Mouse (Mus musculus) midbrain, embryonic 15.5 days (tissue): ENCODE data around the gene Galnt3. TPM values are rescaled to one million over a fixed set of nuclear protein-coding genes. Genes with fewer than 3 reads are reported as not detected.
A peak's percentile ranks its signal among the peaks of the same experiment; 100 is the strongest.

Source experiments
- ATAC-seq: fragments of 200-750 bp; cut with Nextera tagmentation; replicated peaks from 2 replicates; pipeline ENCODE4 v1.8.0; 2017; ENCODE audit warnings: moderate TSS enrichment
- H3K27ac ChIP-seq: fragments of 300-500 bp; sonication (generic); 2 replicates; pipeline ENCODE4 v1.5.1; 2015; ENCODE audit warnings: mild to moderate bottlenecking, inconsistent platforms
- H3K27me3 ChIP-seq: fragments of 300-500 bp; sonication (generic); replicated peaks from 2 replicates; pipeline ENCODE4 v1.6.1; 2015; ENCODE audit warnings: inconsistent platforms
- H3K36me3 ChIP-seq: fragments of 300-500 bp; sonication (generic); replicated peaks from 2 replicates; pipeline ENCODE4 v1.6.1; 2015; ENCODE audit warnings: inconsistent platforms
- H3K4me1 ChIP-seq: fragments of 300-500 bp; sonication (generic); 2 replicates; pipeline ENCODE4 v1.6.1; 2015; ENCODE audit warnings: inconsistent platforms
- H3K4me2 ChIP-seq: fragments of 300-500 bp; sonication (generic); 2 replicates; pipeline ENCODE4 v1.6.1; 2015; ENCODE audit warnings: inconsistent platforms, mild to moderate bottlenecking, moderate library complexity
- H3K4me3 ChIP-seq: fragments of 300-500 bp; sonication (generic); 2 replicates; pipeline ENCODE4 v1.5.1; 2015; ENCODE audit warnings: mild to moderate bottlenecking, inconsistent platforms
- H3K9ac ChIP-seq: fragments of 300-500 bp; sonication (generic); 2 replicates; pipeline ENCODE4 v1.6.1; 2015; ENCODE audit warnings: mild to moderate bottlenecking, inconsistent platforms
- H3K9me3 ChIP-seq: fragments of 300-500 bp; sonication (generic); 2 replicates; pipeline ENCODE4 v1.6.1; 2016; ENCODE audit warnings: inconsistent platforms
- WGBS: fragments of 180-500 bp; shearing (Covaris S2); methylation state at CpG from one replicate; pipeline ENCODE4 v1.1.7; 2015; ENCODE audit warnings: mixed read lengths; 5-methylcytosine and 5-hydroxymethylcytosine counted together
- polyA plus RNA-seq: library from polyadenylated mRNA; unstranded; fragments of >200 nt; fragmentation: Nextera tagmentation; extraction: Ambion mirVana; gene quantifications from 2 replicates; pipeline ENCODE4 v1.2.1, GENCODE M21; 2015

Galnt3 gene
- 1.6 and 2.0 TPM in 2 replicates for polyA plus RNA-seq

DNA sequence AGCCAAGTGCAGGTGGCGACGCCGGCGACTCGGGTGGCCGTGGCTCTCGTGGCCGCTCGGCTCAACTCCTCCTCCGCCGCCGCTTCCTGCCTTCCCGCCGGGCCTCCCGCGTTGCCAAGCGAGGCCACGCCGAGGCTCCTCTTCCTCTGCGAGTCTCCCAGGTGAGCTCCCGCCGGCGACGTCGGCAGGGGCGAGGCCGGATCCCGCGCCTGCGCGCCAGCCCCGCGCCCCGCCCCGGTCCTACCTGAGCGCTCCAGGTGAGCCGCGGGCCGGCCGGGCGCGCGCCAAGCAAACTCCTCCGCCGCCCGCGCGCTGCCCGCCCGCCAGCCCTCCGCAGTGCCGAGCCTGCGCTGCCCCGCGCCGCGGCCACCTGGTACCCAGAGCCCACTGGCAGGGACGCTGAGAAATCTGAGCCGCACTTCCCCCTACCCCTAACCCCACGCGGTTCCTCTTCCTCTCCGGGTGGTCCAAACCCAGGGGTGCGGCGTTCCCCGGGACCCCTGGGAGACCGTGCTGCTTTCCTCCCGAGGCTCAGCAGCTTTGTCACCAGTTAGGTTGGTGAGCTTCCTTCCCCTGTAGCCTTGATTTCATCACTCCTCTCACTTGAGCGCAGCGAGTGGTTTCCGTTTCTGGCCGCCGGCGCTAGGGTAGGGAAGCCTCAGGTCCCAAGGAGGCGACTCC is at the start of gene Galnt3:
Gene Galnt3 (minus strand): TSS at position 404 of the 681 bp plus-strand sequence.
- ATAC-seq, result peak; percentile 78
- WGBS, result under 1% methylated on average over 39 of the region's 74 CpGs

DNA sequence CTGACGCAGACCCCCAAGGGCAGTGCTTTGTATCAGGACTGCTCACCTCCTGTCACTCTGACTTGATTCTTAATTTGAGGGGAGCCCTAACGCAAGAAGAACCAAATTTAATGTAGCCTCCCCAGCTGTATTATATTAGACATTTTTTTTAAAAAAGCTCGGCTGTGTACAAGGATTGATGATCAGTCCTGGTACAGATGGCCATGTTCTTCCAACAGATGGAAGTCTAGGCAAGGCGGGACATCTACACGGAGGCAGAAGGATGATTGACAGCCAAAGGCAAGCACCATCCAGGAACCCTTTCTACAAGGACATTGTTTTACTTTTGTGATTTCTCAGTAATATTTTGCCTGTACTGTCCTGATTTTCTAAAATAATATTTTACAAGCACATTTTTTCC is 48.3 kb upstream of the Galnt3 start:
- Histone ChIP-seq H3K9ac (no peak overlapping the region), H3K4me3 (no peak overlapping the region), H3K4me1 (peaks cover 13% of the 10 kb centered on the region), H3K9me3 (no peaks in the 10 kb centered on the region), H3K27ac (no peak overlapping the region), H3K36me3 (no peaks in the 10 kb centered on the region), H3K4me2 (no peak overlapping the region), H3K27me3 (no peaks in the 10 kb centered on the region)
- ATAC-seq, result no peak
- WGBS, result 73% methylated on average over 5 of the region's 5 CpGs

More for the DNA sequence above, at the start of gene Galnt3:
- H3K9ac ChIP-seq, result peak within 1 kb of the TSS; percentile 63
- no peaks in the 10 kb centered on the region for H3K9me3 ChIP-seq
- peak within 1 kb of the TSS; percentile 77 for H3K4me3 ChIP-seq
- no peaks in the 10 kb centered on the region for H3K36me3 ChIP-seq
- peaks cover 8% of the 10 kb centered on the region for H3K4me1 ChIP-seq
- peak within 1 kb of the TSS; percentile 100 for H3K4me2 ChIP-seq
- peaks cover 18% of the 10 kb centered on the region for H3K27me3 ChIP-seq
- no peak within 1 kb of the TSS for H3K27ac ChIP-seq

DNA sequence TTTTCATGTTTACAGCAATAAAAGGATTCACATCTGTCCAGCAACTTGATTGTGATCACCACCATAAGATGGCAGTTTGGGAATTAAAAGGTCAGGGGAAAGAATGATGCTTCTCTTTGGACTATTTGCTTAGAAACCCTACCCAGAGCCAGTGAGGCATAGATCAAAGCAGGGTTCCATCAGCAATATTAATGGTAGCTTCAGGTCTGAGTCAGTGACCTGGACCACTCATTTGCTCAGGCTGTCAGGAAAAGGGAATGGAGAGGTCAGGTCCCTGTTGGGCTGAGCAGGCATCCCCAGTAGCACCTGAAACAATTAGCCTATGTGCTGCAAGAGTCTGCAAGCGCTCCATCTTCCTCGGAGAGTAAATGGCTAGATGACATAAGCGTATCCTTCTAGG is 46.8 kb upstream of the Galnt3 start:
- WGBS, result 82% methylated on average over 3 of the region's 3 CpGs
- H3K36me3 ChIP-seq, result no peaks in the 10 kb centered on the region
- no peak for ATAC-seq

DNA sequence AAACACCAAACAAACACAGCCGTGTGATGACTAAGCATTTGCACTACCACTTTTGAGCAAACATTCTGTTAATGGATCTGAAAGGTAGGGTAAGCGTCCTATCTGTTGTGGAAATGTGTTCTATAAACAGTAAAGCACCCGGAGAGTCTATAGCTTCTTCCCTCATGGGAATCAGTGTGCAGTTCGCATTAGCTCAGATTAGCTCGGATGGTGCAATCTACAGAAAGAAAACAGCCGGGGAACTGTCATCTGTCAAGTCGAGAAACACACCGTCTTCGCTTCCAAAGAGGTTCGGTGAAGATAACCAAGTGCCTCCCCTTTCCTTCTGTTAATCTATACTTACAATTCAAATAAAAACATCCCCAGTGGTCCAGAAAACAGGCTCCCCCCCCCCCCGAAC is 45.9 kb upstream of the Galnt3 start:
- WGBS, result 77% methylated on average over 11 of the region's 11 CpGs
- no peaks in the 10 kb centered on the region for H3K9me3 ChIP-seq
- H3K36me3 ChIP-seq, result no peaks in the 10 kb centered on the region
- no peak overlapping the region for H3K27ac ChIP-seq
- no peak overlapping the region for H3K4me2 ChIP-seq
- H3K27me3 ChIP-seq, result no peaks in the 10 kb centered on the region
- no peaks in the 10 kb centered on the region for H3K4me1 ChIP-seq
- H3K4me3 ChIP-seq, result no peak overlapping the region
- no peak overlapping the region for H3K9ac ChIP-seq
- no peak for ATAC-seq

More for the DNA sequence above, 46.8 kb upstream of the Galnt3 start:
- H3K4me3 ChIP-seq, result no peak overlapping the region
- no peak overlapping the region for H3K9ac ChIP-seq
- no peaks in the 10 kb centered on the region for H3K4me1 ChIP-seq
- no peaks in the 10 kb centered on the region for H3K27me3 ChIP-seq
- H3K4me2 ChIP-seq, result no peak overlapping the region
- H3K9me3 ChIP-seq, result no peaks in the 10 kb centered on the region
- no peak overlapping the region for H3K27ac ChIP-seq

DNA sequence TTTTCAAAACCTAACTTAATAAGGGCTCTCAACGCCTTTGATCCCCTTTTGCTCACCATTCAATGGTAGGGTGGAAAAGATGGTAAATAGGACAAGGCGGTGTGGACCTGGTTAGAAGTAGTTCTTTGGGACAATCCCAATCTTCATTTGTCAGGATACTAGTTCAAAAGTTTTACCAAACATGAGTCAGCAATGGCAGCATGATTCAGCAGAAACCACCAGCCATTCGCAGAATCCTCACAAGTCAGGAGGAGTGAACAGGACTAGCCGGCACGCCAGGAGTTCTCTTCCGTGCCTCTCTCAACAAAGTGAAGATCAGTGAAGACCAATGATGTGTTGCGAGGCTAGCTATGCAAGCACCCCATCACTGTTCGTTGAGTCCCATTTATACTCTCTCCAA is 40.2 kb upstream of the Galnt3 start:
- WGBS, result 93% methylated on average over 8 of the region's 8 CpGs
- Histone ChIP-seq H3K4me1 (no peaks in the 10 kb centered on the region), H3K9me3 (no peaks in the 10 kb centered on the region), H3K36me3 (no peaks in the 10 kb centered on the region), H3K4me3 (no peak overlapping the region), H3K9ac (no peak overlapping the region), H3K27me3 (no peaks in the 10 kb centered on the region), H3K27ac (no peak overlapping the region), H3K4me2 (no peak overlapping the region)
- no peak for ATAC-seq

DNA sequence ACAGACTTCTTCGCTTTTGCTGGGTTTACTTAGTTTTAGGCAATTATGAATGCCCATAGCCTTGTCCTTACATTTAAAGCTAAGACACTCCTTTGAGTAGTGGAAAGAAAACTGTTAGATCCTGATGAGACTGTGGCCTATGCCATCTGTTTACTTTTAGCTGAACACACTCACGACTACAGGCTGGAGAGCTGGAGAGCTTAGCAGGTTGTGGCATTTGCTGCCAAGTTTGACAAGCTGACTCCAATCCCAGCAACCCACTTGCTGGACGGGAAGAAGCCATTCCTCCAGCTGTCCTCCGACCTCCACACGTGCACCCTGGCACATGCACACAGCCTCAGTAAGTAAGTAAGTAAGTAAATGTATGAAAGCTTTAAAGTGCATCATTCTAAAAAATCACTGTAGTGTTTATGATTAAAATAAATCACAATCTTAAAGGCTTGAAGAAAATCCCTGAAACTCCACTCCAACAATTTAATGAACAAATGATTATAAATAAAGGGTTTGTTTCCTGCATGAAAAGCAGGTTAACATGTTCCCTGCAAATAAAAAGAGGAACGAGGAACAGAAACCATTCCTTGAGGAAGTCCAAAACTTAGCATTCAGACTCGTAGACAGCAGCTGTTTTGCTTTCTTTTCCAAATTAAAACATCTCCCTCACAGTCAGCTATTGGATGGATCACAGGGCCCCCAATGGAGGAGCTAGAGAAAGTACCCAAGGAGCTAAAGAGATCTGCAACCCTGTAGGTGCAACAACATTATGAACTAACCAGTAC is 33.5 kb upstream of the Galnt3 start:
- no peak overlapping the region for H3K4me3 ChIP-seq
- ATAC-seq, result no peak
- no peaks in the 10 kb centered on the region for H3K27me3 ChIP-seq
- no peaks in the 10 kb centered on the region for H3K36me3 ChIP-seq
- no peaks in the 10 kb centered on the region for H3K4me1 ChIP-seq
- WGBS, result 67% methylated on average over 7 of the region's 7 CpGs
- H3K4me2 ChIP-seq, result no peak overlapping the region
- H3K27ac ChIP-seq, result no peak overlapping the region
- H3K9me3 ChIP-seq, result no peaks in the 10 kb centered on the region
- no peak overlapping the region for H3K9ac ChIP-seq

DNA sequence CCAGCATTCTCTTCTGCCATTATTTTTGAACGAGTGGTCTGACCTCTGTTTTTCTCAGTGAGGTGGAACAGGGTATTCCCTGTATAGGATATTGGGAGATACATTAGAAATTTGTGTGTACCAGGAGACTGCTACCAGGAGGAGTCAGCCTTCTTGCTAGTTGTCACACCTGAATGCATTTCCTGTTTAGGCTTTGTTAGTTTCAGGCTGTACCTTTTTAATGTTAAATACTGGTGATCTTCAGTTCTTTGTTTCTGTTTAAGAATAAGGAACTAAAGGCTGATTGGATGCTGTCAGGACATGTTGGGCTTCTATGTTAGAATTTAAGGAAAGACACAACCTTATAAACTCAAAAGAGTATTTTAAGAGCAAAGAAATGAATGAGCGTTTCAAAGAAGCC is 26.6 kb upstream of the Galnt3 start:
- Histone ChIP-seq H3K27ac (no peak overlapping the region), H3K9ac (no peak overlapping the region), H3K4me2 (no peak overlapping the region), H3K4me1 (no peaks in the 10 kb centered on the region), H3K9me3 (no peaks in the 10 kb centered on the region), H3K4me3 (no peak overlapping the region), H3K27me3 (no peaks in the 10 kb centered on the region), H3K36me3 (no peaks in the 10 kb centered on the region)
- ATAC-seq, result no peak
- WGBS, result 79% methylated on average over 2 of the region's 2 CpGs

DNA sequence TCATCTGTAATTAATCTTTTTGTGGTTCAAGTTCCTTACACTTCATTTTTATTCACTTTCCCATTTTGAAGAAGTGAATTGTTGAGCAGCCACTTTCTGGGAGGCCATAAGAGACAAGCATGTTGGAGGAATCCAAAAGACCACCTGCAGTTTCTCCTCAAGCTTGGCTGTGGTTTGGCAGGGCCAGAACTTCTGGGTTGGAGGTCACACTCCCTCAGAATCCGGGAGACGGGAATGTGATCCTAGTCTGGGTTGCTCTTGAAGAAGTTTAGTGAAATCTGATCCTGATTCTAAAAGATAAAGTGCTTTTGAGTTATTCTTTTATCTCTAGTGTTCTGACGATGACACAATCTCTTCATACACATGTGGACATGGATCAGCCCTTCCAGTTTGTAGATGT is 25.7 kb upstream of the Galnt3 start:
- Histone ChIP-seq H3K27me3 (no peaks in the 10 kb centered on the region), H3K36me3 (no peaks in the 10 kb centered on the region), H3K4me1 (no peaks in the 10 kb centered on the region), H3K27ac (no peak overlapping the region), H3K9ac (no peak overlapping the region), H3K4me2 (no peak overlapping the region), H3K9me3 (no peaks in the 10 kb centered on the region), H3K4me3 (no peak overlapping the region)
- WGBS, result 80% methylated on average over 3 of the region's 3 CpGs
- no peak for ATAC-seq

DNA sequence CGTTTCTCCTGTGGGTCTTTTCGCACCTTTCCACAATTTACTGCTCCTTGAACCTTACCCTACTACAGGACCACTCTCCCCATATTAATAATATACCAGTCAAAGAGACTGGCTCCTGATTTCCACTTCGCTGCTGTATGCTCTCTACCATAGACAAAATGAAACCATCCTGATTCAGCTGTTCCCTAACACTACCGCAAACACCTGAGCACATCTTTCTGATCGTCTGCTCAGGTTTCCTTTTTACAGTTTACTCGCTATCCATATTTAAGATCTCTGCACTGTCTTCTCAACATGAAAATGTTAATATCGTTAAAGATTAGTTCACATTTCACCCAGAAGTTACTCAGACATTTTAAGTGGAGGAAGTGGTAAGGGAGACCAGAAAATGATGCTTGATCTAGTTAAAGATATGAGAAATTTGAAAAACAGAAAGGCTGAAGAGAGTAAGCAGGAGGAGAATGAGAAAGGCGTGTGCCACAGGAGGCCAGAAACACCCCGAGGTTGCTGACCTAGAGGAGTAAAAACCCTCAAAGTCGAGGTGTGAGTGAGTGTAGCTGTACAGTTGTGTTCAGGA is 23.9 kb upstream of the Galnt3 start:
- 87% methylated on average over 10 of the region's 10 CpGs for WGBS
- Histone ChIP-seq H3K9me3 (no peaks in the 10 kb centered on the region), H3K4me3 (no peak overlapping the region), H3K27me3 (no peaks in the 10 kb centered on the region), H3K36me3 (no peaks in the 10 kb centered on the region), H3K9ac (no peak overlapping the region), H3K4me1 (no peaks in the 10 kb centered on the region), H3K4me2 (no peak overlapping the region), H3K27ac (no peak overlapping the region)
- no peak for ATAC-seq

DNA sequence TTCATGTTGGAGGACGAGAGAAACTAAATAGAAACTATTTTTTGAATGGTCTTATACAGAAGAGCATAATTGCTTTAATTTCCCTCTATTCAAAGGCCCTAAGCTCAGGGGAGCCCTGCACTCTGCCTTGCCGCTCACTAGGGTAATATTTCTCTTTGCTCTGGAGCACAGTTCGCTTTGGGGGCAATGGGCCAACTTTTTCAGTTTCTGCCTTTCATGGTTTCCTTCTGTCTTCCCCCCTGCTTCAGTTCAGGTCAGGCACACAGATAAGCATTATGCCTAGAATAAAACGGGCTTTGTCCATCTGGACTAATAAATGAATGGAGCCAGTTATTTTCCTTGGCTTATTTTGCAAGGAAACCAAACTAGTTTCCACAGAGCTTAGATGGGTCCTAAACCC is 21.7 kb upstream of the Galnt3 start:
- no peak for ATAC-seq
- no peaks in the 10 kb centered on the region for H3K27me3 ChIP-seq
- 50% methylated on average over 4 of the region's 4 CpGs for WGBS

DNA sequence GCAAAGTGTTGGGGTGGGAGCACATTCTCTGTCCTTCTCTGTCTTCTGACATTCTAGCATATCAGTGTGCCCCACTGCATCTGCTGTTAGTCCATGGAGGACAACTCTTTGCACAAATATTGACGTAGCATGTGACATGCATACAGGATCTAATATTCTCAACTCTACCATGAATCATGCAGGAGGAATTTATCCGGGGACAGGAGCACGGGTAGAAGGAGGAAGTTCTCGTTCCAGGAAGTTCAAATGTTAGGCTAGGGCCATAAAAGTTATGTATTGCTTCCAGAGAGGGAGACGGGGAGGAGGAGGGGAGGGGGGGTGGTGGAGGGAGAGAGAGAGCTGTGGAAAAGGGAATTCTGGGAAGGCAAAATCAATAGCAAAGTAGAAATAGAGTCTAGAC is 20.0 kb upstream of the Galnt3 start:
- Histone ChIP-seq H3K4me3 (no peak overlapping the region), H3K27me3 (no peaks in the 10 kb centered on the region), H3K4me1 (no peaks in the 10 kb centered on the region), H3K9me3 (no peaks in the 10 kb centered on the region), H3K27ac (no peak overlapping the region), H3K4me2 (no peak overlapping the region), H3K9ac (no peak overlapping the region), H3K36me3 (no peaks in the 10 kb centered on the region)
- no peak for ATAC-seq
- 73% methylated on average over 5 of the region's 5 CpGs for WGBS

More for the DNA sequence above, 21.7 kb upstream of the Galnt3 start:
- Histone ChIP-seq H3K4me3 (no peak overlapping the region), H3K9ac (no peak overlapping the region), H3K9me3 (no peaks in the 10 kb centered on the region), H3K27ac (no peak overlapping the region), H3K36me3 (no peaks in the 10 kb centered on the region), H3K4me2 (no peak overlapping the region), H3K4me1 (no peaks in the 10 kb centered on the region)

DNA sequence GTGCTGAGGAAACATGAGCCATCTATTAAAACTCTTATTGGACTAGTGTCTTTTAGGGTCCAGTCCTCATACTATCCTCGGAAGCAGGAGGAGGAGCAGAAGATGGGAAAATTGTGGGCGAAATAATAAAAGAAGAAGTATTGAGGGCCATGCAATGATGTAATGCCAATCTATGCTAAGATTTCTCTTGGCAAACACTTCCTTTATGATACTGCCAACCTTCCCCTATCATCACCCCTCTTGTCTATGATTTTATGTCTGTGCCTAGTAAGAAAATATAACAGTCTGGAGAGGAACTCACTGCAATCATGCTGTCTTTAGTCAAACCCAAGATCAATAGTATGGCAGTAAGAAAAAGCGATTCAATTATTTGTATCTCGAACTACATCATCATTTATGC is 18.5 kb upstream of the Galnt3 start:
- Histone ChIP-seq H3K27me3 (no peaks in the 10 kb centered on the region), H3K4me3 (no peak overlapping the region), H3K4me2 (no peak overlapping the region), H3K27ac (no peak overlapping the region), H3K9ac (no peak overlapping the region), H3K9me3 (no peaks in the 10 kb centered on the region), H3K4me1 (no peaks in the 10 kb centered on the region), H3K36me3 (no peaks in the 10 kb centered on the region)
- WGBS, result 95% methylated on average over 4 of the region's 4 CpGs
- ATAC-seq, result no peak
